Mouse (Mus musculus): ENCODE data around the gene Rusc2. TPM values are rescaled to one million over a fixed set of nuclear protein-coding genes. Genes with fewer than 3 reads are reported as not detected.

Gene Rusc2
- polyA plus RNA-seq, 1 experiment from 2014 or later = 11.5 TPM

- H3K36me3 ChIP-seq (ENCODE audit: control insufficient read depth, insufficient read depth, low read length) = no peaks in the 10 kb centered on the region
- TF ChIP-seq EP300 (optimal IDR thresholded peaks at IDR 0.05) (no peak), CTCF (IDR thresholded peaks at IDR 0.05; ENCODE audit: low read depth) (no peak)
- H3K4me3 ChIP-seq (ENCODE audit: low read depth, low read length) = peak overlapping the region; percentile 76
- no peaks in the 10 kb centered on the region for H3K9me3 ChIP-seq (ENCODE audit: control insufficient read depth, low read length)
- H3K4me2 ChIP-seq (replicated peaks; ENCODE audit: low read depth) = peak overlapping the region; percentile 77
- ATAC-seq (ENCODE audit: low FRiP score, low TSS enrichment) (no peak), DNase-seq (ENCODE audit: low spot score) (no peak)
- no peaks in the 10 kb centered on the region for H3K27me3 ChIP-seq (ENCODE audit: control insufficient read depth, insufficient read depth, low read length)
- WGBS = 24% methylated on average over 10 of the region's 10 CpGs
- peaks cover 4% of the 10 kb centered on the region; the same call in 1 of the 2 replicates for H3K4me1 ChIP-seq (replicated peaks; ENCODE audit: control insufficient read depth, insufficient read depth)
- peak overlapping the region; percentile 93 for H3K9ac ChIP-seq (ENCODE audit: low read length)
- H3K27ac ChIP-seq (replicated peaks) = peak overlapping the region; percentile 95
Observed at GRCm38 (mm10) chr4:43380951-43381350, 828 bp upstream of the Rusc2 start.

GRCm38 (mm10) chr4:43382155-43383020, 609 bp downstream of the Rusc2 start:
- DNase-seq (ENCODE audit: low spot score) = no peak
- Histone ChIP-seq H3K36me3 (ENCODE audit: control insufficient read depth, insufficient read depth, low read length) (no peaks in the 10 kb centered on the region), H3K27me3 (ENCODE audit: control insufficient read depth, insufficient read depth, low read length) (no peaks in the 10 kb centered on the region), H3K9ac (ENCODE audit: low read length) (peak overlapping the region; percentile 93), H3K27ac (replicated peaks) (peak overlapping the region; percentile 95), H3K9me3 (ENCODE audit: control insufficient read depth, low read length) (no peaks in the 10 kb centered on the region), H3K4me3 (ENCODE audit: low read depth, low read length) (peak overlapping the region; percentile 76), H3K4me1 (replicated peaks; ENCODE audit: control insufficient read depth, insufficient read depth) (peaks cover 7% of the 10 kb centered on the region; the same call in 1 of the 2 replicates), H3K4me2 (replicated peaks; ENCODE audit: low read depth) (peak overlapping the region; percentile 77)
- WGBS = 5% methylated on average over 29 of the region's 33 CpGs
- peak; percentile 46; the same call in 1 of the 2 replicates for ATAC-seq (ENCODE audit: low FRiP score, low TSS enrichment)
- no peak for TF ChIP-seq EP300 (optimal IDR thresholded peaks at IDR 0.05)
- TF ChIP-seq CTCF (IDR thresholded peaks at IDR 0.05; ENCODE audit: low read depth) = no peak

GRCm38 (mm10) chr4:43383246-43384082, 1.7 kb downstream of the Rusc2 start:
- peak overlapping the region; percentile 76; the same call in 1 of the 2 replicates for H3K4me3 ChIP-seq (ENCODE audit: low read depth, low read length)
- H3K4me1 ChIP-seq (replicated peaks; ENCODE audit: control insufficient read depth, insufficient read depth) = peaks cover 7% of the 10 kb centered on the region; the same call in 1 of the 2 replicates
- H3K36me3 ChIP-seq (ENCODE audit: control insufficient read depth, insufficient read depth, low read length) = no peaks in the 10 kb centered on the region
- H3K9ac ChIP-seq (ENCODE audit: low read length) = peak overlapping the region; percentile 41; the same call in 1 of the 2 replicates
- H3K27ac ChIP-seq (replicated peaks) = peak overlapping the region; percentile 75
- TF ChIP-seq EP300 (optimal IDR thresholded peaks at IDR 0.05) = no peak
- no peak for TF ChIP-seq CTCF (IDR thresholded peaks at IDR 0.05; ENCODE audit: low read depth)
- peak overlapping the region; percentile 77 for H3K4me2 ChIP-seq (replicated peaks; ENCODE audit: low read depth)
- DNase-seq (ENCODE audit: low spot score) = no peak
- no peaks in the 10 kb centered on the region for H3K27me3 ChIP-seq (ENCODE audit: control insufficient read depth, insufficient read depth, low read length)
- ATAC-seq (ENCODE audit: low FRiP score, low TSS enrichment) = no peak
- no peaks in the 10 kb centered on the region for H3K9me3 ChIP-seq (ENCODE audit: control insufficient read depth, low read length)
- WGBS = 45% methylated on average over 11 of the region's 11 CpGs

GRCm38 (mm10) chr4:43384083-43384460, 2.3 kb downstream of the Rusc2 start:
- peak overlapping the region; percentile 77; the same call in 1 of the 2 replicates for H3K4me2 ChIP-seq (replicated peaks; ENCODE audit: low read depth)
- no peak for ATAC-seq (ENCODE audit: low FRiP score, low TSS enrichment)
- H3K9ac ChIP-seq (ENCODE audit: low read length) = no peak overlapping the region
- TF ChIP-seq EP300 (optimal IDR thresholded peaks at IDR 0.05) = no peak
- TF ChIP-seq CTCF (IDR thresholded peaks at IDR 0.05; ENCODE audit: low read depth) = no peak
- no peaks in the 10 kb centered on the region; the same call in 1 of the 2 replicates for H3K36me3 ChIP-seq (ENCODE audit: control insufficient read depth, insufficient read depth, low read length)
- DNase-seq (ENCODE audit: low spot score) = no peak
- H3K4me1 ChIP-seq (replicated peaks; ENCODE audit: control insufficient read depth, insufficient read depth) = peaks cover 7% of the 10 kb centered on the region; the same call in 1 of the 2 replicates
- no peak overlapping the region for H3K4me3 ChIP-seq (ENCODE audit: low read depth, low read length)
- 0 out of 2 replicates have a peak overlapping the region, but pooled peaks have one; percentile 41 for H3K27ac ChIP-seq (replicated peaks)
- WGBS = 82% methylated on average over 5 of the region's 5 CpGs
- no peaks in the 10 kb centered on the region for H3K27me3 ChIP-seq (ENCODE audit: control insufficient read depth, insufficient read depth, low read length)
- H3K9me3 ChIP-seq (ENCODE audit: control insufficient read depth, low read length) = no peaks in the 10 kb centered on the region

- Histone ChIP-seq H3K4me1 (replicated peaks; ENCODE audit: control insufficient read depth, insufficient read depth) (peaks cover 7% of the 10 kb centered on the region; the same call in 1 of the 2 replicates), H3K9ac (ENCODE audit: low read length) (no peak overlapping the region), H3K27ac (replicated peaks) (no peak overlapping the region), H3K36me3 (ENCODE audit: control insufficient read depth, insufficient read depth, low read length) (no peaks in the 10 kb centered on the region; the same call in 1 of the 2 replicates), H3K4me2 (replicated peaks; ENCODE audit: low read depth) (no peak overlapping the region), H3K9me3 (ENCODE audit: control insufficient read depth, low read length) (no peaks in the 10 kb centered on the region), H3K27me3 (ENCODE audit: control insufficient read depth, insufficient read depth, low read length) (no peaks in the 10 kb centered on the region), H3K4me3 (ENCODE audit: low read depth, low read length) (no peak overlapping the region)
- no peak for DNase-seq (ENCODE audit: low spot score)
- WGBS = 78% methylated on average over 3 of the region's 3 CpGs
- ATAC-seq (ENCODE audit: low FRiP score, low TSS enrichment) = no peak
- TF ChIP-seq CTCF (IDR thresholded peaks at IDR 0.05; ENCODE audit: low read depth) (no peak), EP300 (optimal IDR thresholded peaks at IDR 0.05) (no peak)
Observed at GRCm38 (mm10) chr4:43384541-43384940, 2.8 kb downstream of the Rusc2 start.

Data from stomach, postnatal 0 days (tissue).